Mouse (Mus musculus): ENCODE measurements at regions not wholly inside any gene's neighbourhood (a gene's known extent, or its start where the extent isn't known, plus 50 kb on each side); places are given as distances from the start of the nearest gene placed in this dataset.

- H3K36me3 ChIP-seq (ENCODE audit: control insufficient read depth, insufficient read depth, low read length), result no peaks in the 10 kb centered on the region
- H3K4me3 ChIP-seq (ENCODE audit: low read depth, low read length), result no peak overlapping the region
- peaks cover 4% of the 10 kb centered on the region; the same call in 1 of the 2 replicates for H3K4me1 ChIP-seq (ENCODE audit: control insufficient read depth, insufficient read depth, insufficient read length, low read length)
- H3K27ac ChIP-seq (ENCODE audit: insufficient read depth, low read depth, low read length), result no peak overlapping the region
- TF ChIP-seq CTCF (IDR thresholded peaks at IDR 0.05; ENCODE audit: extremely low read depth, insufficient read length, insufficient replicate concordance, low read depth, low read length), result no peak
- no peak for TF ChIP-seq POLR2A (IDR thresholded peaks at IDR 0.05; ENCODE audit: low read depth, low read length)
- 72% methylated on average over 9 of the region's 9 CpGs for WGBS
- H3K27me3 ChIP-seq (ENCODE audit: control insufficient read depth, insufficient read depth, low read length), result no peaks in the 10 kb centered on the region
Observed at GRCm38 (mm10) chr14:56313969-56314368, 50.9 kb upstream of the Atp12a start.

- no peak overlapping the region for H3K4me3 ChIP-seq (ENCODE audit: low read depth, low read length)
- peaks cover 4% of the 10 kb centered on the region; the same call in 1 of the 2 replicates for H3K4me1 ChIP-seq (ENCODE audit: control insufficient read depth, insufficient read depth, insufficient read length, low read length)
- H3K27me3 ChIP-seq (ENCODE audit: control insufficient read depth, insufficient read depth, low read length), result no peaks in the 10 kb centered on the region
- H3K36me3 ChIP-seq (ENCODE audit: control insufficient read depth, insufficient read depth, low read length), result no peaks in the 10 kb centered on the region
- TF ChIP-seq CTCF (IDR thresholded peaks at IDR 0.05; ENCODE audit: extremely low read depth, insufficient read length, insufficient replicate concordance, low read depth, low read length) (peak; percentile 74; the same call in 1 of the 2 replicates), POLR2A (IDR thresholded peaks at IDR 0.05; ENCODE audit: low read depth, low read length) (no peak)
- 13% methylated on average over 7 of the region's 7 CpGs for WGBS
- no peak overlapping the region for H3K27ac ChIP-seq (ENCODE audit: insufficient read depth, low read depth, low read length)
Observed at GRCm38 (mm10) chr14:56314459-56314858, 50.4 kb upstream of the Atp12a start.
